Mouse (Mus musculus) lung, postnatal 14 days (tissue): ENCODE measurements at regions not wholly inside any gene's neighbourhood (a gene's known extent, or its start where the extent isn't known, plus 50 kb on each side); places are given as distances from the start of the nearest gene placed in this dataset.
A peak's percentile ranks its signal among the peaks of the same experiment; 100 is the strongest.

Experiments used
- DNase-seq: peaks from one replicate; pipeline ENCODE4 v3.0.0; 2021

- DNase-seq, result no peak
Observed at GRCm38 (mm10) chr3:10697698-10698452, 362.4 kb upstream of the Gm38303 start.

GRCm38 (mm10) chr3:10685501-10685951 lies 350.0 kb upstream of the Gm38303 start:
- DNase-seq, result no peak

DNA sequence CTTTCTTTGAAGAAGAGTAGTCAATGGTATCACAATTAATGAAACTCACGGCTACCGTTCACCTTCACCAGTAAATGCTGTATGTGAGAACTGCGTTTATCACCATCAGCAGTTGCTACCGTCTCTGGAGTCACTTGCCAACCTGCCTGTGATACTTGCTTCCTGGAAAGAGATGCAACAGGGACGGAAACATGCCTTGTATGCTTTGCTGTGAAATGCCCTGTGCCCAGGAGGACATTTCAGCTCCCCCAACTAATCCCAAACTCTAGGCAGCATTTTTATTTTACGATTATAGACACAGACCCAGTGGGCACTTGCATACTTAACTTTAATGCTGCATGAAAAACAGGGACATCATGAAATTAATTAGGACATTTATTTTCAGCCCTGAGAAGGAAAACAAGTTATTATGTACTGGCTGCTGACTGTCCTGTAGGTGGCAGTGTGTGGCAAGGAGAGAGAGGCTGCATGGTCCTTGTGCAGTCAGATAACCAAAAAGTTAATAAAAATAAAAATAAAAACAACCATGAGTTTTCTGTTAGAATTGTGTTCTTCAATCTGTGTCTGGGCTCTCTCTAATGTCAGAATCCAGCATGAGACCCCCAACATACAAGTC lies 349.5 kb upstream of the Gm38303 start:
- DNase-seq, result peak; percentile 25

- DNase-seq, result no peak
Observed at GRCm38 (mm10) chr3:10681938-10682337, 346.5 kb upstream of the Gm38303 start.

DNA sequence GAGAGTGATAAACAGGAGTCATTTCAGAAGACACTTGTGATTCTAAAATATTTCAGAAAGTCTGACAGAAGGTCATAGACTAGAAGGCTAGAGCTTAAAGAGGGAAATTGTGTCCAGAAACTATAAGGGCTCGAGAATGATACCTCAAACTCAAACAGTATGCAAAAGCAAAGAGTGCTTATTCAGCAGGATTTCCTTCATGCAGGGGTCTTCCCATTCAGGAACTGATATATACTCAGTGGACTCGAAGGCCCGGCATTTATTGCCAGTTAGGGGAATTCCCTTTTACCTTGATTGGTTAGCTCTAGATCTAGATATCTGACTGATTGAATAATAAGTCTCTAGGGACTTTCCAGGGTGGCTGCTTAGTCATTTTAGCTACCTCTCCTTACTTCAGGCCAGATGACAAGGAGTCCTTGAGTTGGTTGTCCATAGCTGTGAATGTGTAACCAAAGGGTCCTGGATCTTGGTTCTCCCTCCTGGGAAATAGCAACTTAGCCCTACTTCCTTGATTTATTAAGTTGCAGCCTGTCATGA lies 312.6 kb upstream of the Gm38303 start:
- DNase-seq, result no peak
